In the genomic region with DNA sequence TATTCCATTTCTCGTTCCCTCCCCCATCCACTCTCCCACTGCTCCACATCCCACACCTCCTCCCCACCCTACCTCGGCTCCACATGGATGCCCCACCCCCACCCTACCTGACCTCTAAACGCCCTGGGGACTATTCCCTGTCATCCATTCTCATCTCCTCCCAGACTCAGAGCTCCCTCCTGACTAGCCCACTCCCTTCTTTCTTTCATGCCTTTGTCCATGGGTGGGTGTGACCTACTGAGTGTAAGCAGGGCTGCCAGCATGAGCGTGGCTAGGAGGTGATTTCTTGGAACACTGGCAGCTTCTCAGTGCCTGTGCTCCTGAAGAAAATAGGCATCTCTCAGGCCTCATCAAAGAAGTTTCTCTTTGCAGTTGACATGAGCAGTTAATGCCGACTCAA, we compare ENCODE assay signal across 26 mouse cellular contexts. TPM values are rescaled to one million over a fixed set of nuclear protein-coding genes. Genes with fewer than 3 reads are reported as not detected.
"Had no signal": no experiment of that assay in that cellular context is flagged by ENCODE, and none has a peak within 500 bp of the region (broad histone marks: within the 10 kb centered on the region; RNA-seq: fewer than 3 reads in every experiment).

No protein-coding gene starts in this region.

- ATAC-seq: midbrain, embryonic 16.5 days had no signal

- DNase-seq: lung, adult 18-20 months; lung, embryonic 14.5 days; lung, postnatal 10 days; lung, postnatal 36 days; midbrain, embryonic 14.5 days; retina, postnatal 1 day; right cerebral cortex, adult 18-20 months; right cerebral cortex, postnatal 25 days; right cerebral cortex, postnatal 4 days; spleen, adult 18-20 months; thymus, adult 18-20 months; thymus, postnatal 14 days; thymus, postnatal 36 days had no signal

RNA-seq across cellular contexts. Expression of a gene that starts 1.7 kb away (rescaled TPM):
- polyA plus RNA-seq: liver, embryonic 16.5 days; lung, embryonic 14.5 days; lung, embryonic 16.5 days; macrophage; midbrain, embryonic 11.5 days; midbrain, embryonic 14.5 days; midbrain, embryonic 16.5 days; myocyte; neural tube, embryonic 11.5 days; neural tube, embryonic 13.5 days; neural tube, embryonic 15.5 days; small intestine, adult 2 months; stomach, embryonic 14.5 days; stomach, embryonic 16.5 days; thymus, postnatal 0 days had no signal

RNA-seq across cellular contexts. Expression of a gene that starts 7.0 kb away (rescaled TPM):
- polyA plus RNA-seq: liver, embryonic 16.5 days; lung, embryonic 14.5 days; lung, embryonic 16.5 days; macrophage; midbrain, embryonic 11.5 days; midbrain, embryonic 14.5 days; midbrain, embryonic 16.5 days; myocyte; neural tube, embryonic 11.5 days; neural tube, embryonic 13.5 days; neural tube, embryonic 15.5 days; small intestine, adult 2 months; stomach, embryonic 14.5 days; stomach, embryonic 16.5 days; thymus, postnatal 0 days had no signal

RNA-seq across cellular contexts. Expression of a gene that starts 8.7 kb away (rescaled TPM):
- polyA plus RNA-seq: liver, embryonic 16.5 days; lung, embryonic 14.5 days; lung, embryonic 16.5 days; macrophage; midbrain, embryonic 11.5 days; midbrain, embryonic 14.5 days; midbrain, embryonic 16.5 days; myocyte; neural tube, embryonic 11.5 days; neural tube, embryonic 13.5 days; neural tube, embryonic 15.5 days; small intestine, adult 2 months; stomach, embryonic 14.5 days; stomach, embryonic 16.5 days; thymus, postnatal 0 days had no signal

RNA-seq across cellular contexts. Expression of a gene that starts 13.2 kb away (rescaled TPM):
- polyA plus RNA-seq: liver, embryonic 16.5 days; lung, embryonic 14.5 days; lung, embryonic 16.5 days; macrophage; midbrain, embryonic 11.5 days; midbrain, embryonic 14.5 days; midbrain, embryonic 16.5 days; myocyte; neural tube, embryonic 11.5 days; neural tube, embryonic 13.5 days; neural tube, embryonic 15.5 days; small intestine, adult 2 months; stomach, embryonic 14.5 days; stomach, embryonic 16.5 days; thymus, postnatal 0 days had no signal

RNA-seq across cellular contexts. Expression of a gene that starts 22.2 kb away (rescaled TPM):
- polyA plus RNA-seq: liver, embryonic 16.5 days; lung, embryonic 14.5 days; lung, embryonic 16.5 days; macrophage; midbrain, embryonic 11.5 days; midbrain, embryonic 14.5 days; myocyte; neural tube, embryonic 11.5 days; neural tube, embryonic 13.5 days; neural tube, embryonic 15.5 days; small intestine, adult 2 months; stomach, embryonic 14.5 days; stomach, embryonic 16.5 days; thymus, postnatal 0 days had no signal
